Mouse (Mus musculus) embryonic facial prominence, embryonic 15.5 days (tissue): ENCODE results near the gene Hoxa2. TPM values are rescaled to one million over a fixed set of nuclear protein-coding genes. Genes with fewer than 3 reads are reported as not detected.

Experiments used
- ATAC-seq: fragments of 200-750 bp; cut with Nextera tagmentation; 2 replicates; pipeline ENCODE4 v1.8.0; 2017; ENCODE audit warnings: low read depth, moderate TSS enrichment; ENCODE audit not compliant: insufficient number of reproducible peaks, low FRiP score, low TSS enrichment
- H3K27ac ChIP-seq: fragments of 300-500 bp; sonication (generic); replicated peaks from 2 replicates; pipeline ENCODE4 v1.5.1; 2015; ENCODE audit warnings: mild to moderate bottlenecking, inconsistent platforms
- H3K27me3 ChIP-seq: fragments of 300-500 bp; sonication (generic); 2 replicates; pipeline ENCODE4 v1.6.1; 2015; ENCODE audit warnings: inconsistent platforms
- H3K36me3 ChIP-seq: fragments of 300-500 bp; sonication (generic); 2 replicates; pipeline ENCODE4 v1.6.1; 2015; ENCODE audit warnings: mild to moderate bottlenecking, inconsistent platforms
- H3K4me1 ChIP-seq: fragments of 300-500 bp; sonication (generic); 2 replicates; pipeline ENCODE4 v1.6.1; 2015; ENCODE audit warnings: inconsistent platforms
- H3K4me2 ChIP-seq: fragments of 300-500 bp; sonication (generic); replicated peaks from 2 replicates; pipeline ENCODE4 v1.6.1; 2015; ENCODE audit warnings: mild to moderate bottlenecking, inconsistent platforms
- H3K4me3 ChIP-seq: fragments of 300-500 bp; sonication (generic); replicated peaks from 2 replicates; pipeline ENCODE4 v1.5.1; 2015; ENCODE audit warnings: mild to moderate bottlenecking, inconsistent platforms
- H3K9ac ChIP-seq: fragments of 300-500 bp; sonication (generic); 2 replicates; pipeline ENCODE4 v1.6.1; 2015; ENCODE audit warnings: inconsistent platforms
- H3K9me3 ChIP-seq: fragments of 300-500 bp; sonication (generic); replicated peaks from 2 replicates; pipeline ENCODE4 v1.6.1; 2016; ENCODE audit warnings: inconsistent platforms
- WGBS: fragments of 180-500 bp; shearing (Covaris S2); methylation state at CpG from one replicate; pipeline ENCODE4 v1.1.7; 2015; 5-methylcytosine and 5-hydroxymethylcytosine counted together
- polyA plus RNA-seq: library from polyadenylated mRNA; unstranded; fragments of >200 nt; fragmentation: Nextera tagmentation; extraction: Ambion mirVana; gene quantifications from 2 replicates; pipeline ENCODE4 v1.2.1, GENCODE M21; 2015

Hoxa2 gene
- polyA plus RNA-seq, 1 experiment from 2014 or later: 0.32 TPM

GRCm38 (mm10) chr6:52168191-52169055 lies 3.8 kb upstream of the Hoxa2 start:
- Histone ChIP-seq H3K9ac (no peak overlapping the region), H3K4me3 (no peak overlapping the region), H3K27ac (no peak overlapping the region), H3K4me1 (peaks cover 11% of the 10 kb centered on the region), H3K9me3 (no peaks in the 10 kb centered on the region), H3K36me3 (no peaks in the 10 kb centered on the region), H3K4me2 (no peak overlapping the region), H3K27me3 (peaks cover 97% of the 10 kb centered on the region)
- WGBS: 5% methylated on average over 42 of the region's 42 CpGs
- ATAC-seq: no peak

DNA sequence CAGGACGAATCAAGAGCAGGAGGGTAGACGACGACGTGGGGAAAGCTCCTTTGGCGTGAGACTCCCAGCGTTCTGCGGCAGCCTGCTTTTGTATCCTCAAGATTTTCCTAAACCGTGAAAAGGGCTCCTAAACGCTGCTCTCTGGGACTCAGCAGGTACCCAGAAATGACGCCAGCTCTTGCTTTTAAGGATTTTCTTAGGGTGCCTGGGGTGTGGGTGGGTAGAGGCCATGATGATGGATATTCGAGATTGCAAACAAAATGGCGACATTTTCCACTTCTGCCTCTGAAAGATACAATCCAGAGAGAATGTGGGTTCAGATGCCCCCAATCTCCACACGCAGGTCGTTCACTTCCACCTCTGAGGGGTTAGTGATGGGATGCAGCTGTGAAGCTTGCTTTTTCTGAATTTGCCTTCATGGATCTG lies 3.1 kb upstream of the Hoxa2 start:
- 5% methylated on average over 14 of the region's 14 CpGs for WGBS
- no peak overlapping the region for H3K27ac ChIP-seq
- ATAC-seq: no peak
- H3K4me1 ChIP-seq: peaks cover 10% of the 10 kb centered on the region
- H3K9ac ChIP-seq: no peak overlapping the region
- no peaks in the 10 kb centered on the region for H3K9me3 ChIP-seq
- H3K4me2 ChIP-seq: no peak overlapping the region
- H3K4me3 ChIP-seq: no peak overlapping the region
- H3K36me3 ChIP-seq: no peaks in the 10 kb centered on the region
- peaks cover 97% of the 10 kb centered on the region for H3K27me3 ChIP-seq

- Histone ChIP-seq H3K4me3 (no peak overlapping the region), H3K27ac (no peak overlapping the region), H3K9me3 (no peaks in the 10 kb centered on the region), H3K27me3 (peaks cover 95% of the 10 kb centered on the region), H3K9ac (no peak overlapping the region), H3K36me3 (no peaks in the 10 kb centered on the region), H3K4me1 (peaks cover 4% of the 10 kb centered on the region), H3K4me2 (no peak overlapping the region)
- ATAC-seq: no peak
- WGBS: 17% methylated on average over 1 of the region's 1 CpGs
Observed at GRCm38 (mm10) chr6:52167176-52167575, 2.5 kb upstream of the Hoxa2 start.

GRCm38 (mm10) chr6:52166431-52167077 lies 1.9 kb upstream of the Hoxa2 start:
- Histone ChIP-seq H3K4me2 (no peak overlapping the region), H3K4me3 (no peak overlapping the region), H3K4me1 (peaks cover 3% of the 10 kb centered on the region; the same call in 1 of the 2 replicates), H3K27ac (no peak overlapping the region), H3K27me3 (peaks cover 95% of the 10 kb centered on the region), H3K9ac (no peak overlapping the region), H3K9me3 (no peaks in the 10 kb centered on the region), H3K36me3 (no peaks in the 10 kb centered on the region)
- WGBS: 7% methylated on average over 4 of the region's 4 CpGs
- no peak for ATAC-seq

DNA sequence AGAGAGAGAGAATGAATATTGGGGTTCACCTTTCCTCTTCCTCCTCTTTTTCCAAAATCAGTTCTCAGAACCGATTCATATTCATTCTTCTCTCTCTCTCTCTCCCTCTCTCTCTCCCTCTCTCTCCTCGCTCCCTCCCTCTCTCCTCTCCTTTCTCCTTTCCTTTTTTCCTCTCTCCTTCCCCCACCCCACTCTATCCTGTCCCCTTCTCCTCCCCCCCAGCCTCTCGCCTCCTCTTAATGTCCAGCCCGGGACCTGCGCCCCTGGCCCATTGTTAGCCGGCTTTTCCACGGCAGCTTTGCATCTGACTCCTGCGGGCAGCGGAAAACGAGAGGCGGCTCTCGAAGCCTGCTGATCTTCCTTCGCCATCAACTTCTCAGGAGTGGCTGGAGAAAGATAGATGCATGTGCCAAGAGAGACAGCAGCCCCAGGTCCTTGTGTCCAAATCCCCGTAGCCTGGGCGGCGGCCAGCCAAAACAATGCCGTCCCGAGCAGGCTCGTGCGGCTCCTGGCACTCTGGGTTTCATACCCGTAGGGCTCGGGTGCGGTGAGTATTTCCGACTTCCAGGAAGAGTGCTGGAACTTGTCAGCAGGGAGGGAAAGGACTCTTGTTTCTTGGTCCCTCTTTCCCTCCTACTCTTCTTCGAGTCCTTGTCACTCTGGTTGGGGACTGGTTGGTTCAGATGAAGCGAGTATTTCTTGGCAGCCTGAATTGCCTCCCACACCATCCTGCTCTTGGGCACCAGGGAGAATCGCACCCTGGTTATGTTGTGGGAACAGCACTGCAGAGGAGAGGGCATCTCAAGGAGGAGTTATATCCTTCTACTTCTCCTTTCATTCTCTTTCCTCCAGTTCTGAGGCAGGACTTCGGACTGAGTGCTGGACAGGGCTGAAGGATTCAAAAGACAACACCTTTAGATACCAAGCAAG lies 1.1 kb upstream of the Hoxa2 start:
- no peaks in the 10 kb centered on the region for H3K36me3 ChIP-seq
- no peak for ATAC-seq
- H3K27ac ChIP-seq: no peak overlapping the region

DNA sequence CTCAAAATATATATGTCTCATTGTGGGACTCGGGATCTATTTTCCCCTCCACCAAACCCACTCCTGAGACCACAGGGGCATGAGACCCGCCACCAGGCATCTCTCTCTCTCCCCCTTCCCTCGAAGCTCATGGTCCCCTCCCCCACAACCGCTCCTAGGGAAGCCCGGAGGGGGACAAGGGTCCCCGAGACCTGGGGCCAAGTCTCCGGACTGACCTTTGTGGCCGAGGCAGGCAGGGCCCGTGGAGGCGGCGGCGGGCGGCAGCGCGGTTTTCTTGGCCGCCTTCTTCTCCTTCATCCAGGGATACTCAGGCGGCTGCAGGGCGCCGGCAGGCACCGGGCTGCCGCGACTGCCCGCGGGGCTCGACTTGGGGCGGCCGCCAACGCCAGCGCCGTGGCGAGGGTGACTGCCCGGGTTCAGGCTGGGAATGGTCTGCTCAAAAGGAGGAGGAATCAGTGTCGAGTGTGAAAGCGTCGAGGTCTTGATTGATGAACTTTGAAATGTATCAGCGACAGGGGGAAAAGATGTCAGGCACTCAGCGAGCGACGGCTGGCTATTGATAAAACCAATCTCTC lies 493 bp downstream of the Hoxa2 start:
- Histone ChIP-seq H3K4me3 (peak overlapping the region; percentile 5; the same call in 1 of the 2 replicates), H3K36me3 (no peaks in the 10 kb centered on the region), H3K27ac (no peak overlapping the region), H3K9ac (no peak overlapping the region), H3K4me1 (peaks cover 1% of the 10 kb centered on the region), H3K4me2 (peak overlapping the region; percentile 4; the same call in 1 of the 2 replicates), H3K9me3 (no peaks in the 10 kb centered on the region), H3K27me3 (peaks cover 95% of the 10 kb centered on the region)
- 2% methylated on average over 39 of the region's 39 CpGs for WGBS
- no peak; the same call in 1 of the 2 replicates for ATAC-seq

More for the DNA sequence above, 1.1 kb upstream of the Hoxa2 start:
- WGBS: 3% methylated on average over 28 of the region's 28 CpGs
- no peak overlapping the region for H3K4me2 ChIP-seq
- H3K4me1 ChIP-seq: peaks cover 3% of the 10 kb centered on the region; the same call in 1 of the 2 replicates
- H3K27me3 ChIP-seq: peaks cover 94% of the 10 kb centered on the region
- no peak overlapping the region for H3K4me3 ChIP-seq
- H3K9ac ChIP-seq: no peak overlapping the region
- no peaks in the 10 kb centered on the region for H3K9me3 ChIP-seq

DNA sequence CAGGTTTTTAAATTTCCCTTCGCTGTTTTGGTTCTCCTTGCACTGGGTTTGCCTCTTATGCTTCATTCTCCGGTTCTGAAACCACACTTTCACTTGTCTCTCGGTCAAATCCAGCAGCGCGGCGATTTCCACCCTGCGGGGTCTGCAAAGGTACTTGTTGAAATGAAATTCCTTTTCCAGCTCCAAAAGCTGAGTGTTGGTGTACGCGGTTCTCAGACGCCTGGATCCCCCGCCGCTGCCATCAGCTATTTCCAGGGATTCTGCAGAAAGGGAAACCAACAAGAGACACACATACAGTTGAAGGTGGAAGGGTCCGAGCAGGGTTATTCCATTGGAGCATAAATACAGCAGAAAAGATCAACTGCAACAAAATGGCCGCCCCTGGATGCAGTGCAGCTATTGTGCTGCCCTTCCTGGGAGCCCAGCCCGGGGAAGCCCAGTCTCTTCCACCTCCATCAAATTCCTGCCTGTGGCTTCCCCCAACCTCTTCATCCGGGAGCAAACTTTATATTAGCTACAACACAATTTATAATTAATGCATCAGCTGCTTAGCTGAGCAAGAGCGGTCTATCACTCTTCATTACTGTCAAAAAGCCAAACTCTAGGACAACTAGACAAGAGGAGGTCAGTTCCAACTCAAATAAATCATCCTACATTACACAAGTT lies 1.1 kb downstream of the Hoxa2 start:
- peaks cover 7% of the 10 kb centered on the region for H3K4me1 ChIP-seq
- H3K27ac ChIP-seq: no peak overlapping the region
- ATAC-seq: no peak
- WGBS: 6% methylated on average over 17 of the region's 17 CpGs
- no peaks in the 10 kb centered on the region for H3K36me3 ChIP-seq
- H3K27me3 ChIP-seq: peaks cover 97% of the 10 kb centered on the region
- no peak overlapping the region for H3K4me3 ChIP-seq
- no peak overlapping the region; the same call in 1 of the 2 replicates for H3K4me2 ChIP-seq
- H3K9ac ChIP-seq: no peak overlapping the region
- no peaks in the 10 kb centered on the region for H3K9me3 ChIP-seq

DNA sequence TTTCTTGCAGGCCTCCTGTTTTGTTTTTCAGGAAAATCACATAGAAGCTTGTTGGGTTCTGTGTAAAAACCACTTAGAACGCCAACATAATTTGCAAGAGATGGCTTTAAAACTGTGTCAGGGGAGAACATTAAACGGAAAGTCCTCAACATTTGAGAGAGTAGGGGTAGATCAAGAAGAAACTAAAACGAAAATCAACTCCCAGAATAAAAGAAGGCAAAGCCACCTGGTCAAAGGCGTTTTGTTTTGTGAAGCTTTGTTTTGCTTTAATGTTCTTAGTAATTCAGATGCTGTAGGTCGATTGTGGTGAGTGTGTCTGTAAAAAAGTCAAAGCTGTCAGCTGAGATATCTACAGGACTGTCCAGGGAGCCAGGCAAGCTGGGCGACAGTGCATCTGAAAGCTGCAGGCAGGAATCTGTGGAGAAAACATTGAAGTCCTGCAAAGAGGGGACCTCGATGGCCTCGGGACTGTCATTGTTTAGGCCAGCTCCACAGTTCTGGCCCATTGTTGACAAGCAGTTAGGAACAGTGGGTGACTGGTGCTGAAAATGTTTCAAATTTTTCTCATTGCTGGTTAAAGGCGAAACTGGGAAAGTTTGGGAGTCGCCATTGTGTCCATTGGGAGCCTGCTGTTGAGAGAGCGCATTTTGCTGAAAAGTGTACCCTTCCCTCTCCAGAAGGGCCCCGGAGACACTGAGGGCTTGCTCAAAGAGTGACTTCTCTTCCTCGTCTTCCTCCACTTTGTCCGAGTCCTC lies 1.8 kb downstream of the Hoxa2 start:
- Histone ChIP-seq H3K36me3 (no peaks in the 10 kb centered on the region), H3K9ac (no peak overlapping the region), H3K27me3 (peaks cover 97% of the 10 kb centered on the region), H3K4me2 (no peak overlapping the region; the same call in 1 of the 2 replicates), H3K4me3 (no peak overlapping the region), H3K27ac (no peak overlapping the region), H3K9me3 (no peaks in the 10 kb centered on the region), H3K4me1 (peaks cover 14% of the 10 kb centered on the region)
- ATAC-seq: no peak
- 8% methylated on average over 14 of the region's 14 CpGs for WGBS

DNA sequence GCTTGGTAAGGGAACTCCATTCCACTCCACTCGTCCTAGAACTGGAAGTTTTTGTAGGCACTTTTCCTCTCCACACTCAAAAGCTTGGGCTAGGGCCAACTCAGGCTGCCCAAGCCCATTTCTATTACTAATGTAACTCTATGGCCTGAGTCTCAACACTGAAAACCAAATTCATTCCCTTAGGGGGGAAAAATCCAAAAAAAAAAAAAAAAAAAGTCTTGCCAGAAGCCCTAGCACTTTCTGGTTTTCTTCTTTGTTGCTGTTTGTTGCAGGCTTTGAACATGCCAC lies 2.6 kb downstream of the Hoxa2 start:
- no peak overlapping the region for H3K4me2 ChIP-seq
- no peaks in the 10 kb centered on the region for H3K9me3 ChIP-seq
- ATAC-seq: no peak
- peaks cover 14% of the 10 kb centered on the region for H3K4me1 ChIP-seq
- H3K9ac ChIP-seq: no peak overlapping the region
- 15% methylated on average over 1 of the region's 1 CpGs for WGBS
- no peak overlapping the region for H3K4me3 ChIP-seq
- H3K36me3 ChIP-seq: no peaks in the 10 kb centered on the region
- peaks cover 97% of the 10 kb centered on the region for H3K27me3 ChIP-seq
- H3K27ac ChIP-seq: no peak overlapping the region
